Mouse (Mus musculus) neural tube, embryonic 11.5 days (tissue): ENCODE measurements around the gene Phf1. TPM values are rescaled to one million over a fixed set of nuclear protein-coding genes. Genes with fewer than 3 reads are reported as not detected.

Experiments
- ATAC-seq: fragments of 200-750 bp; cut with Nextera tagmentation; 2 replicates; pipeline ENCODE4 v1.8.0; 2017; ENCODE audit warnings: moderate number of reproducible peaks, mild to moderate bottlenecking, moderate TSS enrichment, moderate library complexity; ENCODE audit not compliant: insufficient read depth, low FRiP score, low TSS enrichment
- DNase-seq: peaks from one replicate; pipeline ENCODE4 v3.0.0-alpha.2; 2015; ENCODE audit warnings: low spot score
- H3K27ac ChIP-seq: fragments of 300-500 bp; sonication (generic); 2 replicates; pipeline ENCODE4 v1.5.1; 2014; ENCODE audit warnings: low read depth, mild to moderate bottlenecking, low read length
- H3K27me3 ChIP-seq: fragments of 300-500 bp; sonication (generic); 2 replicates; pipeline ENCODE4 v1.6.1; 2014; ENCODE audit warnings: mild to moderate bottlenecking, low read length, mixed read lengths; ENCODE audit not compliant: control insufficient read depth, insufficient read depth
- H3K36me3 ChIP-seq: fragments of 300-500 bp; sonication (generic); 2 replicates; pipeline ENCODE4 v1.6.1; 2014; ENCODE audit warnings: mild to moderate bottlenecking, low read length, moderate library complexity, mixed read lengths; ENCODE audit not compliant: control insufficient read depth, insufficient read depth
- H3K4me1 ChIP-seq: fragments of 300-500 bp; sonication (generic); 2 replicates; pipeline ENCODE4 v1.6.1; 2014; ENCODE audit warnings: low read length, mixed read lengths; ENCODE audit not compliant: control insufficient read depth, insufficient read depth
- H3K4me2 ChIP-seq: fragments of 300-500 bp; sonication (generic); 2 replicates; pipeline ENCODE4 v1.6.1; 2014; ENCODE audit warnings: low read depth, mild to moderate bottlenecking, moderate library complexity
- H3K4me3 ChIP-seq: fragments of 300-500 bp; sonication (generic); 2 replicates; pipeline ENCODE4 v1.5.1; 2014; ENCODE audit warnings: low read depth, low read length
- H3K9ac ChIP-seq: fragments of 300-500 bp; sonication (generic); 2 replicates; pipeline ENCODE4 v1.6.1; 2014; ENCODE audit warnings: mild to moderate bottlenecking, low read length
- H3K9me3 ChIP-seq: fragments of 300-500 bp; sonication (generic); 2 replicates; pipeline ENCODE4 v1.6.1; 2016; ENCODE audit warnings: low read length; ENCODE audit not compliant: control insufficient read depth
- WGBS: fragments of 180-500 bp; shearing (Covaris S2); extraction: QIAGEN DNeasy Blood & Tissue Kit; methylation state at CpG from one replicate; pipeline ENCODE4 v1.1.7; 2014; 5-methylcytosine and 5-hydroxymethylcytosine counted together
- polyA plus RNA-seq: library from polyadenylated mRNA; unstranded; fragments of >200 nt; fragmentation: Nextera tagmentation; extraction: Ambion mirVana; gene quantifications from 2 replicates; pipeline ENCODE4 v1.2.1, GENCODE M21; 2014

Phf1 gene
- polyA plus RNA-seq, 1 experiment from 2014 or later: 5.8 TPM

GRCm38 (mm10) chr17:26946567-26946966 lies 13.7 kb downstream of the Phf1 start:
- H3K4me2 ChIP-seq: peak overlapping the region; percentile 78
- no peaks in the 10 kb centered on the region for H3K9me3 ChIP-seq
- peak overlapping the region; percentile 36 for H3K4me3 ChIP-seq
- DNase-seq (peak; percentile 58), ATAC-seq (peak; percentile 22; the same call in 1 of the 2 replicates)
- H3K27ac ChIP-seq: 0 out of 2 replicates have a peak overlapping the region, but pooled peaks have one; percentile 27
- no peaks in the 10 kb centered on the region for H3K27me3 ChIP-seq
- no peaks in the 10 kb centered on the region for H3K36me3 ChIP-seq
- peaks cover 42% of the 10 kb centered on the region for H3K4me1 ChIP-seq
- H3K9ac ChIP-seq: peak overlapping the region; percentile 49
- 0% methylated on average over 35 of the region's 37 CpGs for WGBS

- no peaks in the 10 kb centered on the region for H3K36me3 ChIP-seq
- H3K4me3 ChIP-seq: peak overlapping the region; percentile 8; the same call in 1 of the 2 replicates
- H3K27me3 ChIP-seq: no peaks in the 10 kb centered on the region
- ATAC-seq (no peak), DNase-seq (no peak)
- peaks cover 49% of the 10 kb centered on the region for H3K4me1 ChIP-seq
- no peaks in the 10 kb centered on the region for H3K9me3 ChIP-seq
- H3K4me2 ChIP-seq: peak overlapping the region; percentile 78
- WGBS: 40% methylated on average over 12 of the region's 12 CpGs
- no peak overlapping the region; the same call in 1 of the 2 replicates for H3K9ac ChIP-seq
- H3K27ac ChIP-seq: no peak overlapping the region
Observed at GRCm38 (mm10) chr17:26947231-26948100, 14.6 kb downstream of the Phf1 start.

- under 1% methylated on average over 41 of the region's 87 CpGs for WGBS
- no peak for ATAC-seq
- Histone ChIP-seq H3K4me3 (peak overlapping the region; percentile 76), H3K4me2 (peak overlapping the region; percentile 100), H3K27ac (peak overlapping the region; percentile 64), H3K4me1 (peaks cover 56% of the 10 kb centered on the region), H3K27me3 (no peaks in the 10 kb centered on the region), H3K36me3 (no peaks in the 10 kb centered on the region), H3K9ac (peak overlapping the region; percentile 84), H3K9me3 (no peaks in the 10 kb centered on the region)
- DNase-seq: peak; percentile 67
Observed at GRCm38 (mm10) chr17:26948316-26949050, 15.6 kb downstream of the Phf1 start.

GRCm38 (mm10) chr17:26949051-26949577 lies 16.3 kb downstream of the Phf1 start:
- H3K9ac ChIP-seq: peak overlapping the region; percentile 84
- H3K9me3 ChIP-seq: no peaks in the 10 kb centered on the region
- H3K27me3 ChIP-seq: no peaks in the 10 kb centered on the region
- H3K4me2 ChIP-seq: peak overlapping the region; percentile 100
- ATAC-seq (no peak), DNase-seq (no peak)
- peaks cover 57% of the 10 kb centered on the region for H3K4me1 ChIP-seq
- H3K27ac ChIP-seq: peak overlapping the region; percentile 64; the same call in 1 of the 2 replicates
- no peaks in the 10 kb centered on the region for H3K36me3 ChIP-seq
- H3K4me3 ChIP-seq: peak overlapping the region; percentile 76
- WGBS: 14% methylated on average over 13 of the region's 14 CpGs

GRCm38 (mm10) chr17:26949866-26950265 lies 17.0 kb downstream of the Phf1 start:
- DNase-seq (no peak), ATAC-seq (no peak)
- no peak overlapping the region for H3K27ac ChIP-seq
- no peak overlapping the region; the same call in 1 of the 2 replicates for H3K9ac ChIP-seq
- no peaks in the 10 kb centered on the region for H3K36me3 ChIP-seq
- H3K4me2 ChIP-seq: peak overlapping the region; percentile 100
- 50% methylated on average over 5 of the region's 5 CpGs for WGBS
- H3K27me3 ChIP-seq: no peaks in the 10 kb centered on the region
- peaks cover 57% of the 10 kb centered on the region for H3K4me1 ChIP-seq
- no peaks in the 10 kb centered on the region for H3K9me3 ChIP-seq
- peak overlapping the region; percentile 6; the same call in 1 of the 2 replicates for H3K4me3 ChIP-seq

GRCm38 (mm10) chr17:26950560-26951288 lies 17.9 kb downstream of the Phf1 start:
- Histone ChIP-seq H3K4me3 (peak overlapping the region; percentile 32), H3K4me1 (peaks cover 55% of the 10 kb centered on the region), H3K4me2 (peak overlapping the region; percentile 75), H3K27ac (peak overlapping the region; percentile 49; the same call in 1 of the 2 replicates), H3K27me3 (no peaks in the 10 kb centered on the region), H3K9ac (peak overlapping the region; percentile 56), H3K36me3 (0 out of 2 replicates have a peak, but pooled peaks cover 4% of the 10 kb centered on the region), H3K9me3 (no peaks in the 10 kb centered on the region)
- WGBS: 42% methylated on average over 7 of the region's 7 CpGs
- ATAC-seq: no peak
- DNase-seq: no peak

GRCm38 (mm10) chr17:26951406-26951805 lies 18.6 kb downstream of the Phf1 start:
- whole genome bisulfite sequencing: under 1% methylated on average over 10 of the region's 11 CpGs
- Histone ChIP-seq H3K9ac (peak overlapping the region; percentile 56), H3K27me3 (no peaks in the 10 kb centered on the region), H3K4me3 (peak overlapping the region; percentile 32), H3K4me1 (peaks cover 50% of the 10 kb centered on the region), H3K4me2 (peak overlapping the region; percentile 75), H3K27ac (no peak overlapping the region), H3K36me3 (0 out of 2 replicates have a peak, but pooled peaks cover 4% of the 10 kb centered on the region), H3K9me3 (no peaks in the 10 kb centered on the region)
- ATAC-seq: peak; percentile 78
- peak; percentile 89 for DNase-seq
